Mouse (Mus musculus) stomach, postnatal 0 days (tissue): ENCODE data around the gene Ctc1. TPM values are rescaled to one million over a fixed set of nuclear protein-coding genes. Genes with fewer than 3 reads are reported as not detected.

Experiments
- ATAC-seq: fragments of 200-750 bp; cut with Nextera tagmentation; 2 replicates; pipeline ENCODE4 v1.8.0; 2017; ENCODE audit not compliant: low FRiP score, low TSS enrichment
- DNase-seq: peaks from one replicate; pipeline ENCODE4 v3.0.0-alpha.2; 2016; ENCODE audit warnings: low spot score
- H3K27ac ChIP-seq: fragments of 300-500 bp; sonication (generic); replicated peaks from 2 replicates; pipeline ENCODE4 v1.5.1; 2014; ENCODE audit warnings: mild to moderate bottlenecking, control low read depth
- H3K27me3 ChIP-seq: fragments of 300-500 bp; sonication (generic); 2 replicates; pipeline ENCODE4 v1.6.1; 2014; ENCODE audit warnings: low read length; ENCODE audit not compliant: control insufficient read depth, insufficient read depth
- H3K36me3 ChIP-seq: fragments of 300-500 bp; sonication (generic); 2 replicates; pipeline ENCODE4 v1.6.1; 2014; ENCODE audit warnings: low read length, mixed read lengths; ENCODE audit not compliant: control insufficient read depth, insufficient read depth
- H3K4me1 ChIP-seq: fragments of 300-500 bp; sonication (generic); replicated peaks from 2 replicates; pipeline ENCODE4 v1.6.1; 2014; ENCODE audit warnings: antibody characterized with exemption; ENCODE audit not compliant: control insufficient read depth, insufficient read depth
- H3K4me2 ChIP-seq: fragments of 300-500 bp; sonication (generic); replicated peaks from 2 replicates; pipeline ENCODE4 v1.6.1; 2014; ENCODE audit warnings: low read depth, mild to moderate bottlenecking, control low read depth, moderate library complexity
- H3K4me3 ChIP-seq: fragments of 300-500 bp; sonication (generic); 2 replicates; pipeline ENCODE4 v1.5.1; 2014; ENCODE audit warnings: low read depth, low read length, control low read depth
- H3K9ac ChIP-seq: fragments of 300-500 bp; sonication (generic); 2 replicates; pipeline ENCODE4 v1.6.1; 2014; ENCODE audit warnings: mild to moderate bottlenecking, low read length, control low read depth, mixed read lengths
- H3K9me3 ChIP-seq: fragments of 300-500 bp; sonication (generic); 2 replicates; pipeline ENCODE4 v1.6.1; 2016; ENCODE audit warnings: low read length; ENCODE audit not compliant: control insufficient read depth
- CTCF ChIP-seq: IDR thresholded peaks from 2 replicates; pipeline ENCODE4 v1.5.1; 2016; ENCODE audit warnings: antibody characterized with exemption, low read depth, mild to moderate bottlenecking, moderate library complexity
- EP300 ChIP-seq: optimal IDR thresholded peaks from 2 replicates; pipeline ENCODE3; 2016; ENCODE audit warnings: antibody characterized with exemption
- WGBS: fragments of 180-500 bp; shearing (Covaris S2); extraction: QIAGEN DNeasy Blood & Tissue Kit; methylation state at CpG from one replicate; pipeline ENCODE4 v1.1.7; 2014; 5-methylcytosine and 5-hydroxymethylcytosine counted together
- microRNA-seq: library from miRNA; unstranded; fragments of <30 nt; microRNA quantifications from one replicate; pipeline ENCODE4, GENCODE M21; 2016
- polyA plus RNA-seq: library from polyadenylated mRNA; unstranded; fragments of >200 nt; fragmentation: Nextera tagmentation; extraction: Ambion mirVana; gene quantifications from 2 replicates; pipeline ENCODE4 v1.2.1, GENCODE M21; 2015

Gene Ctc1
- polyA plus RNA-seq, 1 experiment from 2014 or later, result 11.1 TPM

GRCm38 (mm10) chr11:69080102-69080854 is 64.6 kb downstream of the Ctc1 start:
- 0 out of 2 replicates have a peak, but pooled peaks have one; percentile 43 for ATAC-seq
- Histone ChIP-seq H3K27ac (no peak overlapping the region), H3K4me2 (no peak overlapping the region), H3K4me3 (no peak overlapping the region), H3K9me3 (no peaks in the 10 kb centered on the region), H3K27me3 (no peaks in the 10 kb centered on the region), H3K4me1 (no peaks in the 10 kb centered on the region), H3K9ac (no peak overlapping the region), H3K36me3 (no peaks in the 10 kb centered on the region)
- DNase-seq, result no peak
- TF ChIP-seq EP300 (no peak), CTCF (no peak)
- 77% methylated on average over 15 of the region's 15 CpGs for WGBS

GRCm38 (mm10) chr11:69080855-69081222 is 65.1 kb downstream of the Ctc1 start:
- Histone ChIP-seq H3K36me3 (no peaks in the 10 kb centered on the region), H3K4me1 (no peaks in the 10 kb centered on the region), H3K4me2 (no peak overlapping the region), H3K27ac (no peak overlapping the region), H3K9ac (no peak overlapping the region), H3K27me3 (no peaks in the 10 kb centered on the region), H3K9me3 (no peaks in the 10 kb centered on the region), H3K4me3 (no peak overlapping the region)
- 89% methylated on average over 8 of the region's 8 CpGs for WGBS
- no peak for ATAC-seq
- DNase-seq, result no peak
- TF ChIP-seq CTCF (no peak), EP300 (no peak)

GRCm38 (mm10) chr11:69081613-69082012 is 65.9 kb downstream of the Ctc1 start:
- TF ChIP-seq EP300 (no peak), CTCF (no peak)
- ATAC-seq, result no peak
- Histone ChIP-seq H3K4me3 (no peak overlapping the region), H3K27me3 (no peaks in the 10 kb centered on the region), H3K9me3 (no peaks in the 10 kb centered on the region), H3K27ac (no peak overlapping the region), H3K4me2 (no peak overlapping the region), H3K4me1 (no peaks in the 10 kb centered on the region), H3K9ac (no peak overlapping the region), H3K36me3 (no peaks in the 10 kb centered on the region)
- DNase-seq, result no peak
- 78% methylated on average over 7 of the region's 7 CpGs for WGBS

GRCm38 (mm10) chr11:69085608-69086007 is 69.9 kb downstream of the Ctc1 start:
- no peak for TF ChIP-seq CTCF
- TF ChIP-seq EP300, result no peak

More at GRCm38 (mm10) chr11:69085608-69086007, 69.9 kb downstream of the Ctc1 start:
- Histone ChIP-seq H3K27me3 (no peaks in the 10 kb centered on the region), H3K4me1 (peaks cover 7% of the 10 kb centered on the region; the same call in 1 of the 2 replicates), H3K9me3 (no peaks in the 10 kb centered on the region), H3K36me3 (peaks cover 7% of the 10 kb centered on the region; the same call in 1 of the 2 replicates), H3K4me2 (no peak overlapping the region), H3K4me3 (no peak overlapping the region), H3K9ac (no peak overlapping the region), H3K27ac (no peak overlapping the region)
- WGBS, result 70% methylated on average over 6 of the region's 6 CpGs
- DNase-seq (peak; percentile 20), ATAC-seq (no peak)

Small RNA genes lying within 50 kb of the gene (microRNA-seq; reads per million reads assigned to microRNA genes)
- gene Mir3062, result 1.3 reads per million

Other genes with a start within 250 kb of the Ctc1 start
- 86.4 and 92.6 TPM in 2 replicates for gene Ndel1, start 144.1 kb upstream of the Ctc1 start, polyA plus RNA-seq
- gene Rnf222, start 127.4 kb upstream of the Ctc1 start, polyA plus RNA-seq, result 5.4 and 5.8 TPM in 2 replicates
- 856 and 899 TPM in 2 replicates for gene Rpl26, start 114.3 kb upstream of the Ctc1 start, polyA plus RNA-seq
- 0.22 TPM in 1 of 2 replicates, not detected in the other for gene Odf4, start 88.8 kb upstream of the Ctc1 start, polyA plus RNA-seq
- 2.8 and 3.0 TPM in 2 replicates for gene Arhgef15, start 58.4 kb upstream of the Ctc1 start, polyA plus RNA-seq
- 4.9 and 5.8 TPM in 2 replicates for gene Slc25a35, start 47.8 kb upstream of the Ctc1 start, polyA plus RNA-seq
- gene Rangrf, start 40.7 kb upstream of the Ctc1 start, polyA plus RNA-seq, result 34.8 and 35.1 TPM in 2 replicates
- gene Pfas, start 7.5 kb upstream of the Ctc1 start, polyA plus RNA-seq, result 7.4 and 8.0 TPM in 2 replicates
- gene Aurkb, start 29.7 kb downstream of the Ctc1 start, polyA plus RNA-seq, result 24.7 and 34.0 TPM in 2 replicates
- gene Borcs6, start 43.8 kb downstream of the Ctc1 start, polyA plus RNA-seq, result 14.6 and 16.7 TPM in 2 replicates
- gene Tmem107, start 54.9 kb downstream of the Ctc1 start, polyA plus RNA-seq, result 28.4 and 30.8 TPM in 2 replicates
- 43.0 and 53.7 TPM in 2 replicates for gene Vamp2, start 72.6 kb downstream of the Ctc1 start, polyA plus RNA-seq
- 7.7 and 13.1 TPM in 2 replicates for gene Per1, start 79.3 kb downstream of the Ctc1 start, polyA plus RNA-seq
- gene Hes7, start 104.5 kb downstream of the Ctc1 start, polyA plus RNA-seq, result 0.29 and 0.41 TPM in 2 replicates
- gene 9130213A22Rik, start 106.7 kb downstream of the Ctc1 start, polyA plus RNA-seq, result 0.24 and 0.41 TPM in 2 replicates
- gene Aloxe3, start 110.0 kb downstream of the Ctc1 start, polyA plus RNA-seq, result 20.2 and 22.5 TPM in 2 replicates
- gene Alox12b, start 141.1 kb downstream of the Ctc1 start, polyA plus RNA-seq, result 80.5 and 91.8 TPM in 2 replicates
- 1.2 and 1.3 TPM in 2 replicates for gene Alox8, start 181.9 kb downstream of the Ctc1 start, polyA plus RNA-seq
- gene Gucy2e, start 221.1 kb downstream of the Ctc1 start, polyA plus RNA-seq, result 0.04 and 0.05 TPM in 2 replicates